Mouse (Mus musculus) hindbrain, embryonic 14.5 days (tissue): Measurements from ENCODE around the gene Nudt5. TPM values are rescaled to one million over a fixed set of nuclear protein-coding genes. Genes with fewer than 3 reads are reported as not detected.

Experiments
- ATAC-seq: fragments of 200-750 bp; cut with Nextera tagmentation; 2 replicates; pipeline ENCODE4 v1.8.0; 2017; ENCODE audit warnings: moderate number of reproducible peaks, mild to moderate bottlenecking, moderate TSS enrichment, moderate library complexity; ENCODE audit not compliant: low FRiP score
- DNase-seq: peaks from one replicate; pipeline ENCODE4 v3.0.0-alpha.2; 2015; ENCODE audit warnings: low spot score
- H3K27ac ChIP-seq: fragments of 300-500 bp; sonication (generic); 2 replicates; pipeline ENCODE4 v1.5.1; 2014; ENCODE audit warnings: mild to moderate bottlenecking, moderate library complexity
- H3K27me3 ChIP-seq: fragments of 300-500 bp; sonication (generic); 2 replicates; pipeline ENCODE4 v1.6.1; 2014; ENCODE audit warnings: mild to moderate bottlenecking, low read length, mixed read lengths; ENCODE audit not compliant: control insufficient read depth, insufficient read depth
- H3K36me3 ChIP-seq: fragments of 300-500 bp; sonication (generic); replicated peaks from 2 replicates; pipeline ENCODE4 v1.6.1; 2014; ENCODE audit not compliant: control insufficient read depth, insufficient read depth
- H3K4me1 ChIP-seq: fragments of 300-500 bp; sonication (generic); replicated peaks from 2 replicates; pipeline ENCODE4 v1.6.1; 2014; ENCODE audit warnings: antibody characterized with exemption, low read length, mixed read lengths; ENCODE audit not compliant: control insufficient read depth, insufficient read depth
- H3K4me2 ChIP-seq: fragments of 300-500 bp; sonication (generic); replicated peaks from 2 replicates; pipeline ENCODE4 v1.6.1; 2014; ENCODE audit warnings: mild to moderate bottlenecking, moderate library complexity
- H3K4me3 ChIP-seq: fragments of 300-500 bp; sonication (generic); replicated peaks from 2 replicates; pipeline ENCODE4 v1.5.1; 2014; ENCODE audit warnings: mild to moderate bottlenecking, low read length
- H3K9ac ChIP-seq: fragments of 300-500 bp; sonication (generic); 2 replicates; pipeline ENCODE4 v1.6.1; 2014
- H3K9me3 ChIP-seq: fragments of 300-500 bp; sonication (generic); 2 replicates; pipeline ENCODE4 v1.6.1; 2016; ENCODE audit warnings: low read length; ENCODE audit not compliant: control insufficient read depth
- WGBS: fragments of 180-500 bp; shearing (Covaris S2); extraction: QIAGEN DNeasy Blood & Tissue Kit; methylation state at CpG from one replicate; pipeline ENCODE4 v1.1.7; 2014; 5-methylcytosine and 5-hydroxymethylcytosine counted together
- polyA plus RNA-seq: library from polyadenylated mRNA; unstranded; fragments of >200 nt; fragmentation: Nextera tagmentation; extraction: Ambion mirVana; gene quantifications from 2 replicates; pipeline ENCODE4 v1.2.1, GENCODE M21; 2014

Gene Nudt5
- polyA plus RNA-seq, 1 experiment from 2014 or later, result 24.1 TPM

DNA sequence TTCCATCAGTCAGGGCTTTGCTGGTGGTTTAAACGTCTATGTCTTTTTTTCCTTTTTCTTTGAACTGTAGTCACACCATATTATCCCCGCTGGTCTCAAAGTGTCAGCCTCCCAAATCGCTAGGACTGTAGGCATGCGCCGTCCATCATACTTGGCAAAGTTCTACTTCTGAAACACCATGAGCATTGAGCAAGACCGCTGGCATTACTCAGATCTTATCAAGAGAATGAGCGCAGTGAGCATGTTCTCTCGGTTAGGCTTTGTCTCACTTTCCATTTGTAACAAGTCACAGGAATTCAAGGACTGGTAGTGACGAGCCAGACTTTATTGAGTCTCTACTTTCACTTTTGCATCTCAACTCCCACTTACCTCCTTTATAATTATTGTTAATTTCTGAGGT is 6.3 kb downstream of the Nudt5 start:
- H3K27me3 ChIP-seq, result no peaks in the 10 kb centered on the region
- ATAC-seq, result no peak
- peaks cover 3% of the 10 kb centered on the region for H3K4me1 ChIP-seq
- no peak for DNase-seq
- no peak overlapping the region for H3K9ac ChIP-seq
- H3K9me3 ChIP-seq, result no peaks in the 10 kb centered on the region
- H3K27ac ChIP-seq, result no peak overlapping the region
- WGBS, result 95% methylated on average over 9 of the region's 9 CpGs
- peaks cover 4% of the 10 kb centered on the region for H3K36me3 ChIP-seq
- H3K4me3 ChIP-seq, result no peak overlapping the region
- no peak overlapping the region for H3K4me2 ChIP-seq

DNA sequence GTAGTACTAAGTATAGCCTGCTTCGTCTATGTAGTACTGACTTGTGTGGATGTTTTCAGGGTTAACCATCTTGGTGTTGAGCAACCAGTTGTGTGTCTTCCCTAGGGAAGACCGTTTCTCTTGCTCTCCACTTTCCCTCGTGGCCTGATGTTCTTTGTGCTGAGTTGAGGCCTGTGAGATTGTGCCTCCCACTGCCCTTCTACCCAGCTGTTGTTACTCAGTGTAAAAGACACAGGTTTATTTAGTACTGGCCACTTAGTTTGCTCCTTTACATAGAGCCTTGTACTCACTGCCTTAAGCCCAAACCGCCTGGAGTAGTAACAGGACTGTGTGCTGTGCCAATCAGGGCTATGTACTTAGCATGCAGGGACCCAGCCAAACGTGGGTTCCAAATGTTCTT is 7.0 kb downstream of the Nudt5 start:
- H3K4me2 ChIP-seq, result no peak overlapping the region
- WGBS, result 88% methylated on average over 5 of the region's 5 CpGs
- ATAC-seq, result no peak

DNA sequence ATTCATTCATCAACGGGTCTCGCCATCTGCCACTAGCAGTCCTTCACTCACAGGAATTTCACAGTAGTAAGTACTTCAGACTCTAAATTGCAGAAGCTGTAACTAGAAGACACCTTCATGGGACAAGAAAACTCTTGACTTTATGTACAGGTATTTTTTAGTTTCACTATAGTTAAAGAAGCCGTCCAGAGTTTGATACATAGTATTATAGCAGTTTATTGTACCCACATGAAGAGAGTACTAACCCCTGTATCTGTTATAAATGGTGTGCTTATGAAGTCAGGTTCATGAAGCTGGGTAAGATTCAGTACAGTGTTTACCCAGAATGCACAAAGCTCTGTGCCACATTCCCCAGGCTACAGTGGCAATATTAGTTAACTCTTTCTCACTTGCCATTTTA is 18.0 kb downstream of the Nudt5 start, which contains the start of gene Gm13199:
Gene Gm13199 (minus strand): TSS at position 101 of the 400 bp plus-strand sequence.
- DNase-seq (no peak), ATAC-seq (no peak)
- H3K27me3 ChIP-seq, result no peaks in the 10 kb centered on the region
- peaks cover 65% of the 10 kb centered on the region for H3K36me3 ChIP-seq
- WGBS, result 92% methylated on average over 3 of the region's 3 CpGs
- H3K9me3 ChIP-seq, result no peaks in the 10 kb centered on the region
- no peaks in the 10 kb centered on the region for H3K4me1 ChIP-seq
- no peak within 1 kb of the TSS for H3K27ac ChIP-seq
- H3K9ac ChIP-seq, result no peak within 1 kb of the TSS
- no peak within 1 kb of the TSS for H3K4me2 ChIP-seq
- H3K4me3 ChIP-seq, result no peak within 1 kb of the TSS

More for the DNA sequence above, 7.0 kb downstream of the Nudt5 start:
- H3K27ac ChIP-seq, result no peak overlapping the region
- H3K36me3 ChIP-seq, result peaks cover 4% of the 10 kb centered on the region
- no peak overlapping the region for H3K4me3 ChIP-seq
- H3K4me1 ChIP-seq, result no peaks in the 10 kb centered on the region
- H3K27me3 ChIP-seq, result no peaks in the 10 kb centered on the region
- DNase-seq, result no peak
- no peaks in the 10 kb centered on the region for H3K9me3 ChIP-seq
- no peak overlapping the region for H3K9ac ChIP-seq

DNA sequence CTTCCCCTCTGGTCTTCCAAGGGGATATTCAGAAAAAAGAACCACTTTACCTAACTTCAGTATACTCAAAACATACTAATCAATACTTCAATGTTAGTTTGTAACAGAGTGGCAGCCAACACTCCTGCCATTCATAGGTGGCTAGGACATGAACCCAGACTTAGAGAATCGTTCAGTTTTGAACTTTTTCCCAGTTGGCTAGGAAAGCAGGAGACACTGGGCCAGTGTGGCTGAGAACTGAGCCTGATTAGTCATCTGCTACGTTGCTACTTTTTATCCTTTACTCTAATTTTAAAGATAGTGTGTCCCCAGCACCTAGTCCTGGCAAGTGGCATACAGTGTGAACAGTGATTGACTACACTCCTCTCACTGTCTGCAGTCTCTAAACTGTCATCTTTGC is 22.9 kb downstream of the Nudt5 start:
- Histone ChIP-seq H3K36me3 (peaks cover 70% of the 10 kb centered on the region), H3K4me1 (no peaks in the 10 kb centered on the region), H3K4me3 (no peak overlapping the region), H3K4me2 (no peak overlapping the region), H3K27ac (no peak overlapping the region), H3K27me3 (no peaks in the 10 kb centered on the region), H3K9ac (no peak overlapping the region), H3K9me3 (no peaks in the 10 kb centered on the region)
- DNase-seq (no peak), ATAC-seq (no peak)
- 95% methylated on average over 2 of the region's 2 CpGs for WGBS

DNA sequence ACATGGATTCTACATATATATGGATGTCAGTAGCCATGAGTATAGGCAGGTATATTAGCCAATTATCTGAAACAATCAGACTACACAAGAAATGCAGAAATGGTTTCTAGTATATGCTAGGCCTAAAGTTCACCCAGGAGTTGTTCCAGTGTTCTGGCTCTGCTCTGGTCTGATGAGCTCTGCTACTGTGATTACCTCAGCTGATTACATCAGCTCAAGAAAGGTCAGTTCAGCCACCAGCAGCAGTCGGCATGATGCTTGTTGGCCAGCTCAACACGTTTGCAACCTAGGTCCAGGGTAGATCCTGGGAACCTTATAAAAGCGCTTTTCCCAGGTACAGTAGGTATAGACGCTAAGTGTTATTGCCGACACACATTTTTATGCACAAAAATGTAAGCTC is 24.9 kb downstream of the Nudt5 start:
- no peak overlapping the region for H3K4me3 ChIP-seq
- no peak for ATAC-seq
- no peaks in the 10 kb centered on the region for H3K9me3 ChIP-seq
- peaks cover 73% of the 10 kb centered on the region for H3K36me3 ChIP-seq
- no peak for DNase-seq
- H3K27me3 ChIP-seq, result no peaks in the 10 kb centered on the region
- H3K9ac ChIP-seq, result no peak overlapping the region
- H3K4me2 ChIP-seq, result no peak overlapping the region
- H3K4me1 ChIP-seq, result no peaks in the 10 kb centered on the region
- WGBS, result 95% methylated on average over 5 of the region's 5 CpGs
- H3K27ac ChIP-seq, result no peak overlapping the region

DNA sequence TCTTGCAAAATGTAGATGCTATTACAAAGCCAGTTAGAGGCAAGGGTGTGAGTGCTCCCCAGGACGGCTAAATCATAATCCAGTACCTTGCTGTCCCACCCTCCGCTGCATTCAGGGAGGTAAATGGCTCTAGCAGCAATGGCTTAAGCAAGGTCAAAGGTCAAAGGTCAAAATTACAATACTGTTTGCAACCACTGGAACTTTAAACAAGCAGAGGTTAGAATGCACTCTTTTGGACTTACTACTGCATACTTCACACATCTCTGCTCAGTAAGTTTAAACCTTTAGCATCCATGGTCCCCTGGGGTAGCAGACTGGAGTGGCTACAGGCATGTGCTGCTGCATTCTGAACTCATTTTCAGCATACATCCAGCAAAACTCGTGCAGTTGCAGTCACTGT is 32.6 kb downstream of the Nudt5 start:
- Histone ChIP-seq H3K9me3 (no peaks in the 10 kb centered on the region), H3K27me3 (no peaks in the 10 kb centered on the region), H3K4me3 (no peak overlapping the region), H3K9ac (no peak overlapping the region), H3K4me2 (no peak overlapping the region), H3K36me3 (peaks cover 85% of the 10 kb centered on the region), H3K27ac (no peak overlapping the region), H3K4me1 (no peaks in the 10 kb centered on the region)
- ATAC-seq, result no peak
- DNase-seq, result no peak
- WGBS, result 71% methylated on average over 3 of the region's 3 CpGs

DNA sequence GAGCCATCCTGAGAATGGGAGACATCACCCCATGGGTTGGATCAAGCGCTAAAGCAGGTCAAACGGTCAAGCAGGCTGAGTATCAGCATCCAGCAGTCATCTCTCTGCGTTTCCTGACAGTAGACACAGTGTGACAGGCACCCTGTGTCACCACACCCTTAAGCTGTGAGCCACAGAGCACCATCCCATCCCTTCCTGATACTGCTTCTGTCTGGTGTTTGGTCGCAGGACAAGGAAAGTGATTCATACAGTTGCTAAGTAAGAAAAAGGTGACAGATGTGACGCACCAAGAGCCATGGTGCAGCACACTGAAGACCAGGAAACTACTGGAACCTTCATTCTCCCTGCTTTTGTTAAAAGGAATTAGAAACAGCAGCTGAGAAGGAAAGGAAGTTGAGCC is 44.0 kb downstream of the Nudt5 start:
- Histone ChIP-seq H3K27me3 (no peaks in the 10 kb centered on the region), H3K9ac (no peak overlapping the region), H3K4me3 (no peak overlapping the region), H3K27ac (no peak overlapping the region), H3K4me1 (peaks cover 3% of the 10 kb centered on the region; the same call in 1 of the 2 replicates), H3K36me3 (peaks cover 73% of the 10 kb centered on the region), H3K4me2 (no peak overlapping the region), H3K9me3 (no peaks in the 10 kb centered on the region)
- DNase-seq, result no peak
- ATAC-seq, result no peak
- whole genome bisulfite sequencing, result 89% methylated on average over 5 of the region's 5 CpGs

DNA sequence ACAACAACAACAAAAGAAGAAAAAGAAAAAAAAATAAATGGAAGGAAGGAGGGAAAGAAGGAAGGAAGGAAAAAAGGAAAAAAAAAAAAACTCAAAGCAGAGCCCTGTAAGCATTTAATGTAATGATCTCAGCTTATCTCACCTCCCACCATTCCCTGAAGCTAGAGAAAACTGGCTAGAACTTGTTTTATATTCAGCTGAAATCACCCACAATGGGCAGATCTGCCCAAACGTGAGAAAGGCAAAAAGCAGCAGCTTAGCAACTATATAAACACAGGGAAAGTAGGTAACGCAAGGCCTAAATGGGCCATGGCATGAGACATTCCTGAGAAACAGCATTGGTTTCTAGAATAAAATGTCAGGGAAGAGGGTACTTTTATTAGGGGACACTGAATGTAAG is 44.6 kb downstream of the Nudt5 start:
- DNase-seq (no peak), ATAC-seq (no peak)
- no peak overlapping the region for H3K4me2 ChIP-seq
- H3K27ac ChIP-seq, result no peak overlapping the region
- peaks cover 70% of the 10 kb centered on the region for H3K36me3 ChIP-seq
- peaks cover 6% of the 10 kb centered on the region for H3K4me1 ChIP-seq
- WGBS, result 70% methylated on average over 2 of the region's 2 CpGs
- no peak overlapping the region for H3K9ac ChIP-seq
- H3K27me3 ChIP-seq, result no peaks in the 10 kb centered on the region
- H3K9me3 ChIP-seq, result no peaks in the 10 kb centered on the region
- H3K4me3 ChIP-seq, result no peak overlapping the region

DNA sequence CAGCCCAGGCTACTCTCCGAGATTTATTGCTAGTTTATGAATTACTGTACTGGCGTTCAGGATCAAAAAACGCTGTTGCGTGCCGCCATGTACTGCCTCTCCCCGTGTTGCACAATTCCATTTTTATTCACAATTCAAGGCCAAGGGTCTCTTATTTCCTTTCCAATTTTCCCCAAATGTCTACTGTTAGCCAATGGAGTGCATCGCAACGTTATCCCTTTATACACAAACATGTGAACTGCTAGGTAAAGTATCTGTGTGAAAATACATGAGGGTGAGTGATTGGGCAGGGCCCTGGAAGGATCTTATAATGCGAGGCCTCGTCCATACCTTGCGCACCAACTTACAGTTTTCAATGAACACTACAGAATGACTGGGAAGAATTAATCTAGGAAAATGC is 49.5 kb downstream of the Nudt5 start:
- ATAC-seq (no peak), DNase-seq (no peak)
- no peaks in the 10 kb centered on the region for H3K9me3 ChIP-seq
- WGBS, result 41% methylated on average over 11 of the region's 11 CpGs
- H3K4me2 ChIP-seq, result peak overlapping the region; percentile 73
- peaks cover 8% of the 10 kb centered on the region for H3K4me1 ChIP-seq
- H3K27ac ChIP-seq, result no peak overlapping the region
- H3K36me3 ChIP-seq, result peaks cover 48% of the 10 kb centered on the region
- peak overlapping the region; percentile 91 for H3K4me3 ChIP-seq
- H3K9ac ChIP-seq, result peak overlapping the region; percentile 91
- no peaks in the 10 kb centered on the region for H3K27me3 ChIP-seq
